Mouse (Mus musculus): ENCODE data around the gene Zc3h7a. TPM values are rescaled to one million over a fixed set of nuclear protein-coding genes. Genes with fewer than 3 reads are reported as not detected.

The Zc3h7a gene
- 50.1 TPM for polyA plus RNA-seq (2015; fragmentation: Illumina TruSeq; extraction: RNeasy Lipid Tissue Mini Kit (QIAGEN cat#74804); ENCODE audit: low read depth, low replicate concordance)

DNA sequence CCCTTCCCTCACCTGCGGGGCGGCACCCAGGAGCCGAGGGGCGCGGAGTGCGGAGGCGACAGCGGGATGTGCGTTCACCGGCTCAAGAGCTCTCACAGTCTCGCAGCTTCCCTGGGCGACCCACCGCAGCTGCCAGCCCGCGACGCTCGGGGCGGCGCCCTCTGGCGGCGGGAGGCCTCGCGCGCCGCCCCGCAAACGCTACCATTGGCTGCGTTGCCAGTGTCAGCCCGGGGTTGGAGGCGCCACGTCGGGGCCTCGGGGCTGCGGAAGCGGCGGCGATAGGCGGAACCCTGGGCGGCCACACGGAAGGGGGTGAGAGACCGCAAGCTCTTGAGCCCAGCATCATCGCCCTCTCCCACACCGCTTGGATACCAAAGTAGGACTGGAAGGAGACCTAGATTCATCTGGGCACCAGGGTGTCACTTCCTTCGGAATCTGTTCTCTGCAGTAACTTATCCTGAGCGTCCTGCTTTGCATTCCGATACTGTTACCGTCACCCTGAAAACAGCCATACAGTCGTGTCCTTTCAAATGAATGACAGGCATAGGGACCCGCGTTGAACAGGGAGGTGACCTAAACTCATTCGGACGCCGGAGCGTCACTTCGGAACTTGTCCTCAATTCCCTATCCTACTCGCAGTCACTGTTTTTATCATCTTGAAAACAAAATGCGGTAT is at the start of gene Zc3h7a:
Gene Zc3h7a, minus strand, starts transcription at position 186 of the 676 bp plus-strand sequence.

DNA sequence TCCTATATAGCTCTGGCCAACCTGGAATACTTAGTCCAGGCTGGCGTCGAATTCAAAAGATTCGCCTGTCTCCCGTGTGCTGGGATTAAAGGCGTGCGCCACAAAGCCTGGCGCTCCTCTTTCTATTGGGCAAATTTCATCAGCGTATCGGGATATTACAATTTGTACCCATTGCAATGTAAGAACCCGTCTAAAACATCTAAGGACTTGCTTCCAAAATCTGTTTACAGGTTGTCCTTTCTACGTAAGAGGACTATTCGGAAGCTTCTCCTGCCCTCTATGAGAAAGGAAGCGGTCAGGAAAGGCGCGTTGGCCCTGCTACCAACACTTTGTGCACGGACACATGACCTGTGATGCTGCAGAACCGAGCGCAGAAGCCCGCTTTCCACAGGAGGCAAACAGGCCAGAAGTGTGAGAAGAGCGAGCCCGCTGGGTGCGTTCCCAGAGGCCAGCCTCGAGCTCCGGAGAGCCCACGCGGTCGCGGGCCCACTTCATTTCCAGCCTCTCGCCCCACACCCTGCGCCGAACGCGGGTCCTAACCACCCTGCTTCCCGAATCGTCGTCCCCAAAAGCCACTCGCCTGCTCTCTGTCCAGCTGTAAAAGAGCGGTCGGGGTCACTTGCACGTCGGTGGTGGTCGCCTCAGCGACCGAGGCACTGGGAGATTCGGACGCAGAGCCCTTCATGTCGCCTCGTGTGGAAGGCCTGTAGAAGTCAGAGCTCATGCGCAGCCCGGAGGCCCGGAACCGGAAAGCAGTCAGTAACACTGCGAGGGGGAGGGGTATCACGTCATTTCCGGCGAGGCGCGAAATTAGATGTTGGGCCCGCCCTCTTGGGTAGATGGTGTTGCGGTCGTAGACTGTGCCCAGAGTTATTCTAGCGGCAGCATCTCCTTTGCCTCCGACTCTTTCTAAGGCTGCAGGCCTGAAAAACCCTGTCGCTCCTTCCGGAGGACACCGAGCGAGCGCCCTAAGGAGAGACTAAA is 26.7 kb upstream of the Zc3h7a start, which contains the start of gene Rsl1d1:
Gene Rsl1d1, minus strand, starts transcription at position 761 of the 984 bp plus-strand sequence.

DNA sequence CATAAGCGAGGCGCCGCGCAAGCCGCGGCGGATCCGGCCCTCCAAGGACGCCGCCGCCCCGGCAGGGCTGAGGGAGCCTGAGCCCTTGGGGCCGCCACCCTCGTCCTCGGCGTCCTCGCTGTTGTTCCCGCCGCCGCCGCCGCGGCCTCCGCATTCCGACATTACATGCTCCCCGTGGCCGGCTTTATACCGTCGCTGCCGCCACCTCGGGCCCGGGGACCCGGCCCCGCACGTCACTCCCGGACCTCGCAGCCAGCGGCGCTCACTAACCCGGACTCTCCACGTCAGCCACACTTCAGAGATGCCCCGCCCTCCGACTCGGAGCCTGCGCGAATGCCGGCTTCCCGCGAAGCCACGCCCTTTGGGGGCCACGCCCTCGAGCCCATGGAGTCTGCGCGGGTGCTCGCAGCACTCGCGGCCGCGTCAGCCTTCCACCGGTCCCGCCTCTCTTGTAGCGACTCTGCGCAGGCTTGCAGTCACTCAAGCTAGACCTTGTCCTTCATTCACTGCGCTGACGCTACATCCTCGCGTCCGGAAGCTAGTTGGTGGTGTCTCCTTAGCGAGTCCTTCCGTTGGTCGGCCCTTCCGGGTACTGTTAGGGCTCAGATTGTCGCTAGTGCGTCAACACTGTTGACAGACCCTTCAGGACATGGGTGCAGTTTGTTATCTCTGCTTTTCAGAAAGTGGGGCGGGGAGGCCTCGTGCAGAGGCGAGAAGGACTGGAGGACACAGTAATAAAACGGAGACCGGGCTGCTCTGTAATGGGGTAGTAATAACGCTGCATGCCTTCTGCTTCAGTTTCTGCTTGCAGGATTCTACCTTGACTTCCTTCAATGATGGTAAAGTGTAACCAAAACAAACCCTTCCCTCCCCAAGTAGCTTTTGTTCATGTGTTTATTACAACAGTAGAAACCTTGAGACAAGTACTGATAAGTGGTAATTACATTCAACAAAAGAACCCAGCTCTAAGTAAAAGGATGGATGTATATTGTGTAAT is 41.5 kb downstream of the Zc3h7a start, which contains the start of gene Txndc11:
Gene Txndc11, minus strand, starts transcription at position 303 of the 997 bp plus-strand sequence.

Other genes starting within 250 kb of the Zc3h7a start
- gene Snn, start 115.4 kb downstream of the Zc3h7a start, polyA plus RNA-seq (2015; fragmentation: Illumina TruSeq; extraction: RNeasy Lipid Tissue Mini Kit (QIAGEN cat#74804); ENCODE audit: low read depth, low replicate concordance) = 180 TPM
- 35.5 TPM for gene Litaf, start 110.2 kb downstream of the Zc3h7a start, polyA plus RNA-seq (2015; fragmentation: Illumina TruSeq; extraction: RNeasy Lipid Tissue Mini Kit (QIAGEN cat#74804); ENCODE audit: low read depth, low replicate concordance)
- gene Txndc11, start 41.7 kb downstream of the Zc3h7a start, polyA plus RNA-seq (2015; fragmentation: Illumina TruSeq; extraction: RNeasy Lipid Tissue Mini Kit (QIAGEN cat#74804); ENCODE audit: low read depth, low replicate concordance) = 24.6 TPM
- 81.5 TPM for gene Rsl1d1, start 26.9 kb upstream of the Zc3h7a start, polyA plus RNA-seq (2015; fragmentation: Illumina TruSeq; extraction: RNeasy Lipid Tissue Mini Kit (QIAGEN cat#74804); ENCODE audit: low read depth, low replicate concordance)
- gene Gspt1, start 77.9 kb upstream of the Zc3h7a start, polyA plus RNA-seq (2015; fragmentation: Illumina TruSeq; extraction: RNeasy Lipid Tissue Mini Kit (QIAGEN cat#74804); ENCODE audit: low read depth, low replicate concordance) = 70.9 TPM
- 0.85 TPM for gene Tnfrsf17, start 137.4 kb upstream of the Zc3h7a start, polyA plus RNA-seq (2015; fragmentation: Illumina TruSeq; extraction: RNeasy Lipid Tissue Mini Kit (QIAGEN cat#74804); ENCODE audit: low read depth, low replicate concordance)
- gene Snx29, start 146.5 kb upstream of the Zc3h7a start, polyA plus RNA-seq (2015; fragmentation: Illumina TruSeq; extraction: RNeasy Lipid Tissue Mini Kit (QIAGEN cat#74804); ENCODE audit: low read depth, low replicate concordance) = 9.0 TPM